Mouse (Mus musculus) Patski (cell line): ENCODE data around the gene Dock1. TPM values are rescaled to one million over a fixed set of nuclear protein-coding genes. Genes with fewer than 3 reads are reported as not detected.

ENCODE experiments used
- ATAC-seq: fragments of 100-300 bp; one replicate; pipeline ENCODE4 v1.8.0; 2021
- CTCF ChIA-PET: fragments of 350-600 bp; sonication (Branson Sonifier 250); formaldehyde crosslinking; loops from one replicate; lab custom pipeline; 2022; ENCODE audit warnings: inconsistent platforms; lab: Charles Lee
- POLR2A ChIA-PET: fragments of 350-600 bp; sonication (Branson Sonifier 250); formaldehyde crosslinking; loops from one replicate; lab custom pipeline; 2022; ENCODE audit warnings: antibody characterized with exemption, inconsistent platforms; lab: Charles Lee
- DNase-seq: peaks from one replicate; pipeline ENCODE4 v3.0.0-alpha.2; 2011; ENCODE audit warnings: low read depth, low spot score
- H3K27me3 ChIP-seq: fragments of 371-371 bp; one replicate; pipeline ENCODE4 v1.5.1; 2021
- CTCF ChIP-seq: fragments of 100-300 bp; IDR thresholded peaks from one replicate; pipeline ENCODE4 v1.5.1; 2021
- in situ Hi-C: fragments of 300-500 bp; cut with MboI; formaldehyde crosslinking; loops from 3 replicates; pipeline ENCODE4 v1.11.1; 2018; ENCODE audit warnings: low pct_unique_long_range_greater_than_20kb, mixed read lengths
- polyA plus RNA-seq: library from polyadenylated mRNA; unstranded; gene quantifications from one replicate; pipeline ENCODE4 v1.2.3, GENCODE M21; 2021

Gene Dock1
- polyA plus RNA-seq, 1 experiment from 2014 or later: 75.3 TPM

DNA sequence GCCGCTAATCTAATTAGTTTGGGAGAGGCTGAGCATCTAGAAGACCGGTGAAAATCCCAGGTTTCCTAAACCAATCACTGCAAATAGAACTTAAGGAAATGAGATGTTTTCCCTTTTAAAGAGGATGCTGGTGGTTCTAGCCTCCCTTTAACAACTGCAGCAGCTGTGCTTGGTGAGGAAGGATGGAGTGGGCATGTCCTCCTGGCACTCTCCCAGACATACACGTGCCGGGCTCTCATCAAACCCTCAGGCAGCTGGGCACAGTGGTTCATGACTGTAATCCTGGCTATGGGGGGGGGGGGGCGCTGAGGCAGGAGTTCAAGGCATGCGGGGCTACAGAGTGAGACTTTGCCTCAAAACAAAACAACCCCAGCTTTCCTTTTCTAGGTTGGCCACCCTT is 272.6 kb downstream of the Dock1 start:
- POLR2A ChIA-PET: no interaction called here
- H3K27me3 ChIP-seq: no peaks in the 10 kb centered on the region
- DNase-seq: no peak
- no peak for ATAC-seq
- TF ChIP-seq CTCF: no peak
- CTCF ChIA-PET: no interaction called here
- in situ Hi-C loops: no loop called here

GRCm38 (mm10) chr7:134943701-134944100 is 273.2 kb downstream of the Dock1 start:
- POLR2A ChIA-PET: no interaction called here
- CTCF ChIA-PET: no interaction called here
- TF ChIP-seq CTCF: no peak
- H3K27me3 ChIP-seq: no peaks in the 10 kb centered on the region
- DNase-seq (no peak), ATAC-seq (no peak)
- in situ Hi-C loops: no loop called here

GRCm38 (mm10) chr7:134945925-134946716 is 275.7 kb downstream of the Dock1 start:
- no peak for TF ChIP-seq CTCF
- CTCF ChIA-PET: interaction anchor here (1.2 to 2.3 kb wide), 4 partner anchors 11 to 21 kb away, joined by 3 to 8 read pairs (median 4); no protein-coding TSS in a partner anchor
- no peaks in the 10 kb centered on the region for H3K27me3 ChIP-seq
- POLR2A ChIA-PET: no interaction called here
- no peak for DNase-seq
- ATAC-seq: no peak
- in situ Hi-C loops: no loop called here

DNA sequence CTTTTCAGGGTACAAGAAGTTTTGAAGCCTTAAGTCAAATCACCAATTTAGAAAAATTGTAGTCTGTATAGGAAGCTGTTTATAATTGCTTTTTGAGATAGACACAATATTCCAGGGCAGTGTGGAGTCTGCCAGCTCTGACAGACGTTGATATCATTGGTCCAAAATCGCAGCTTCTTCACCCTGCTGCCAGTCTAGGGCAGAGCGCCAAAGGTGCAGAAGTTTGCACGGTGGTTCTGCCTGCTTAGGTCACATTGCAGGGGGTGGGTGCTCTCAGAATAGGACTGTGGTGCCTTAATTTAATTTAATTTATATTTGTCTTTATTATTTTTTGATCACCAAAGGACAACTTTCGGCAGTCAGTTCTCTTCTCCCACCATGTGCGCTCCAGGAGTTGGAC is 288.6 kb downstream of the Dock1 start:
- in situ Hi-C loops: no loop called here
- ATAC-seq (no peak), DNase-seq (no peak)
- no peak for TF ChIP-seq CTCF
- POLR2A ChIA-PET: no interaction called here
- H3K27me3 ChIP-seq: no peaks in the 10 kb centered on the region
- CTCF ChIA-PET: interaction anchor here (1.5 kb wide), 1 partner anchor 34 kb away, joined by 3 read pairs; no protein-coding TSS in a partner anchor

DNA sequence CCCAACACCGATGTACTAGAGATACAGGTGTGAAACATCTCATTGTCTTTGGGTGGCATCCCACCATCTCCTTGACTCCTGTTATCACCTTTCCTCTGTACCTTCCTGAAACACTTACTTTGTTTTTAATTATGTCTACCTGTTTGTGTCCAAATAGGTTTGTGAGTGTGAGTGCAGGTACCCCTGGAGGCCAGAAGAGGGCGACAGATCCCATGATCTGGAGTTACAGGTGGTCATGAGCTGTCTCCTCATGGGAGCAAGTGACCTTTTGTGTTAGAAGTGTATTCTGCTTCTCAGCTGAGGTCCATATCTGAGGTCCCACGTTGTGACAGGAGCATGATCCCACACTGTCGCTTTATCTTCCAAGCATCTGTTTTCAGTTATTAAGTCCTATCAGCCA is 290.4 kb downstream of the Dock1 start:
- peak; percentile 62 for TF ChIP-seq CTCF
- H3K27me3 ChIP-seq: no peaks in the 10 kb centered on the region
- CTCF ChIA-PET: interaction anchor here (0.9 to 2.0 kb wide), 5 partner anchors 13 to 428 kb away, joined by 3 to 6 read pairs (median 3); no protein-coding TSS in a partner anchor
- in situ Hi-C loops: no loop called here
- ATAC-seq (no peak), DNase-seq (no peak)
- POLR2A ChIA-PET: no interaction called here

GRCm38 (mm10) chr7:134961608-134962007 is 291.2 kb downstream of the Dock1 start:
- POLR2A ChIA-PET: no interaction called here
- DNase-seq (no peak), ATAC-seq (no peak)
- no peak for TF ChIP-seq CTCF
- in situ Hi-C loops: no loop called here
- CTCF ChIA-PET: interaction anchor here (1.0 to 2.0 kb wide), 4 partner anchors 12 to 427 kb away, joined by 3 to 6 read pairs (median 4); no protein-coding TSS in a partner anchor
- H3K27me3 ChIP-seq: no peaks in the 10 kb centered on the region

DNA sequence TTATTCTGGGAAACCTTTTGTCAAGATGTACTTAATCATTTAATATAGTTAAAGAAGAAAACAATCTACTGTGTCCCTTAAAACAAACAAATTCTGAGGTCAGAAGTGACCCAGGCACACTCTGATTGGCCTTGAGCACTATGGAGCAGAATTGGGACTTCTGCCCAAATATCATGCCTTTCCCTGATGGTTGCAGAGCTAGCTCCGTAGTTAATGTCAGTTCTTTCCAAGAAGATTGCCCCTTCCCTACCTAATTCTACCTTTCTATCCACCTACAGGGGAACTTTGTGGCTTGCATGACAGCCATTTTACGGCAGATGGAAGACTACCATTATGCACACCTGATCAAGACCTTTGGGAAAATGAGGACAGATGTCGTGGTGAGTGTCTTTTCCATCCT is 319.8 kb downstream of the Dock1 start:
- in situ Hi-C loops: no loop called here
- ATAC-seq: no peak
- ChIA-PET POLR2A (no interaction called here), CTCF (interaction anchor here (1.2 to 1.3 kb wide), 2 partner anchors 13 to 57 kb away, joined by 3 read pairs; no protein-coding TSS in a partner anchor)
- TF ChIP-seq CTCF: no peak
- no peaks in the 10 kb centered on the region for H3K27me3 ChIP-seq
- DNase-seq: no peak

- H3K27me3 ChIP-seq: no peaks in the 10 kb centered on the region
- no peak for TF ChIP-seq CTCF
- POLR2A ChIA-PET: no interaction called here
- CTCF ChIA-PET: interaction anchor here (1.0 to 1.2 kb wide), 2 partner anchors 15 to 56 kb away, joined by 3 read pairs; no protein-coding TSS in a partner anchor
- in situ Hi-C loops: no loop called here
- DNase-seq (no peak), ATAC-seq (no peak)
Measured at GRCm38 (mm10) chr7:134990911-134991310, 320.5 kb downstream of the Dock1 start.

GRCm38 (mm10) chr7:134994983-134995382 is 324.5 kb downstream of the Dock1 start:
- in situ Hi-C loops: no loop called here
- CTCF ChIA-PET: no interaction called here
- DNase-seq (no peak), ATAC-seq (no peak)
- TF ChIP-seq CTCF: no peak
- POLR2A ChIA-PET: no interaction called here
- H3K27me3 ChIP-seq: no peaks in the 10 kb centered on the region

DNA sequence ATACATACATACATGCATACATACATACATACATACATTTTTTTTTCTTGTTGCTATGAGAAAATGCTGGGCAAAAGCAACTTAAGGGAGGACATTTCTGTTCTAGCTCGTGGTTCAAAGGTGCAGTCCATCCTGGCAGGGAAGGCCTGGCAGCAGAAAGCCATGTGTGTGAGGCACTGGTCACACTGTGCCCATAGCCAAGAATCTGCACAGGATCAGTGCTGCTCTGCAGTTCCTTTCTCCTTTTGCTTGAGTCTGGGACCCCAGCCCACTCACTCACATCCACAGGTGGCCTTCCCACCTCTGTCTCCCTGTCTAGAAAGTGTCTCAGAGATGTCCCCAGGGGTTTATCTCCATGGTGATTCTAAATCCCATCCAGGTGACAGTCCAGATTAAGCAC is 331.8 kb downstream of the Dock1 start:
- ChIA-PET CTCF (interaction anchor here (1.2 kb wide), 1 partner anchor 40 kb away, joined by 3 read pairs; no protein-coding TSS in a partner anchor), POLR2A (interaction anchor here (0.6 to 1.1 kb wide), 2 partner anchors 13 to 98 kb away, joined by 3 to 6 read pairs; no protein-coding TSS in a partner anchor)
- in situ Hi-C loops: no loop called here

DNA sequence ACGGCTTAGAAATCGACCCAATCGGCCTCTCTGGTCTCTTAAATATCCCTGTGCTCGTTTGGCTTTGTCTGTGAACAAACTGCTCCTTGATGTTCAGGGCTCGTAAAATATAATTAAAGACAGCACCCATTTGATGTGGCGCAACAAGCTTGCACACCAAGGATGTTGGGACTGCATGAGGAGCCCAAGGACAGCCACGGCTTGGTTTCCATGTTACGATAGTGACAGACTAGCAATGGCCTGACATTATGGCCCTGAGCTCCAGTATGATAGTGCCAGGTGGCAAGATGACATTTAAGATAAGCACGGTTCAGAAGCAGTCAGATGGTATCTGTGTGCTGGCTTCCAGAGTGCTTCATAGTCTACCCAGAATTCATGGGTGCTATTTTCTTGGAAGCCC is 332.4 kb downstream of the Dock1 start:
- TF ChIP-seq CTCF: no peak
- in situ Hi-C loops: no loop called here
- ATAC-seq (no peak), DNase-seq (no peak)
- no peaks in the 10 kb centered on the region for H3K27me3 ChIP-seq
- ChIA-PET CTCF (interaction anchor here (0.9 to 1.2 kb wide), 2 partner anchors 13 to 39 kb away, joined by 3 read pairs; no protein-coding TSS in a partner anchor), POLR2A (interaction anchor here (1.1 kb wide), 1 partner anchor 14 kb away, joined by 3 read pairs; no protein-coding TSS in a partner anchor)

More for the DNA sequence above, 331.8 kb downstream of the Dock1 start:
- DNase-seq (no peak), ATAC-seq (no peak)
- TF ChIP-seq CTCF: no peak
- no peaks in the 10 kb centered on the region for H3K27me3 ChIP-seq
